In the genomic region with DNA sequence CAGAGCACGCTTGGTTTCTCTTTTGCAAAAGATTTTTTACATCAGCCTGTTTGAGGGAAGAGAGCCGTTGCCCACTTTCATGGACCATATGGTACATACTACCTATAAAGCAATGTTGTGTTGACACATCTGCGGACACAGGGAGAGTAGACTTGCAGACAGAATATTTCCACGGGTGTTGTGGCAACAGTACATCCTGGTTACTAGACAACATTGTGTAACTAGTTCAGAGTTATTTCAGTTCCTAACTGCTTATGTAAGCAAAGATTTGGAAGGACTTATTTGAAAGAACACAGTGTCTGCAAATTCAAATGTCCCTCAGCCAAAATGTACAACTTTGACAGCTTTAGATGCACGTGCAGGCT, we compare ENCODE assay signal across 9 mouse cellular contexts. TPM values are rescaled to one million over a fixed set of nuclear protein-coding genes. Genes with fewer than 3 reads are reported as not detected.
DNase-seq lines count a peak whose midpoint lies in the region; ATAC-seq lines count a peak whose summit lies in the region.
"Had no signal": no experiment of that assay in that cellular context is flagged by ENCODE, and none has a peak within 500 bp of the region (broad histone marks: within the 10 kb centered on the region; RNA-seq: fewer than 3 reads in every experiment).

No protein-coding gene starts in this region.

- no peak for ATAC-seq in liver, embryonic 12.5 days
- ATAC-seq in inflammation-experienced regulatory T-cells, adult 6 months, result peak; percentile 56
- ATAC-seq in erythroblast, adult 5-6 weeks (replicated peaks; ENCODE audit: low FRiP score, poor library complexity, severe bottlenecking), result no peak
- ATAC-seq: forebrain, postnatal 0 days had no signal

- H3K4me3 ChIP-seq in liver, embryonic 12.5 days, result no peak overlapping the region

- no peak overlapping the region for H3K4me2 ChIP-seq in liver, embryonic 12.5 days

- no peaks in the 10 kb centered on the region for H3K27me3 ChIP-seq in liver, embryonic 12.5 days (replicated peaks)

- 0 out of 2 replicates have a peak overlapping the region, but pooled peaks have one; percentile 23 for H3K27ac ChIP-seq in liver, embryonic 12.5 days

- no peak overlapping the region for H3K9ac ChIP-seq in liver, embryonic 12.5 days
- H3K9ac ChIP-seq: forebrain, postnatal 0 days had no signal

- peaks cover 17% of the 10 kb centered on the region for H3K4me1 ChIP-seq in liver, embryonic 12.5 days

- H3K36me3 ChIP-seq in liver, embryonic 12.5 days, result no peaks in the 10 kb centered on the region

- no peak for DNase-seq in liver
- peak; percentile 36 for DNase-seq in gonadal fat pad, adult 2 months (ENCODE audit: low read depth)
- DNase-seq in naive thymus-derived CD4-positive, alpha-beta T cell, adult 2 months (ENCODE audit: low read depth), result peak; percentile 78
- DNase-seq in thymus, postnatal 4 days, result no peak
- DNase-seq: forebrain, postnatal 0 days had no signal

- H3K9me3 ChIP-seq in liver, embryonic 12.5 days (replicated peaks), result no peaks in the 10 kb centered on the region

- WGBS in liver, embryonic 12.5 days (ENCODE audit: insufficient replicate concordance), result 66% methylated on average over 5 of the region's 5 CpGs

RNA-seq across cellular contexts. Expression of a gene that starts 43.6 kb away (rescaled TPM):
- not detected in 2 replicates for polyA plus RNA-seq in liver, embryonic 12.5 days (2016; fragmentation: Nextera tagmentation; extraction: Ambion mirVana)
- not detected in 2 replicates for polyA plus RNA-seq in gonadal fat pad, adult 2 months (2012; rRNA removed)
- not detected for polyA plus RNA-seq in inflammation-experienced regulatory T-cells, adult 6 months (2017; shearing (Covaris generic))
- total RNA-seq in erythroblast, adult 5-6 weeks (2015; ENCODE audit: low replicate concordance), result not detected in 2 replicates
- total RNA-seq in erythroblast, adult 5-6 weeks (2017; ENCODE audit: low replicate concordance), result not detected in 2 replicates
- total RNA-seq: forebrain, postnatal 0 days had no signal
- polyA plus RNA-seq: forebrain, postnatal 0 days; limb, embryonic 14.5 days had no signal

Comparison
In these comparisons a context has a peak if more than half of its experiments do, and no peak if none do; other contexts are left out.
1. DNase-seq: peak in gonadal fat pad, adult 2 months (single experiment) and naive thymus-derived CD4-positive, alpha-beta T cell, adult 2 months (single experiment); none in liver (single experiment) and thymus, postnatal 4 days (single experiment).